Mouse (Mus musculus) ES-E14 (cell line): ENCODE measurements at regions not wholly inside any gene's neighbourhood (a gene's known extent, or its start where the extent isn't known, plus 50 kb on each side); places are given as distances from the start of the nearest gene placed in this dataset.

Experiments
- CHD2 ChIP-seq: IDR thresholded peaks from 2 replicates; pipeline ENCODE4 v1.6.1; 2014; ENCODE audit warnings: mild to moderate bottlenecking, low read depth, low read length, inconsistent platforms
- HCFC1 ChIP-seq: IDR thresholded peaks from 2 replicates; pipeline ENCODE4 v1.6.1; 2012; ENCODE audit warnings: low read length, inconsistent platforms, borderline replicate concordance; ENCODE audit not compliant: insufficient read depth
- MAFK ChIP-seq: IDR thresholded peaks from 2 replicates; pipeline ENCODE4 v1.6.1; 2014; ENCODE audit warnings: mild to moderate bottlenecking, low read depth, low read length, inconsistent platforms; ENCODE audit not compliant: insufficient read depth
- ZC3H11A ChIP-seq: IDR thresholded peaks from 2 replicates; pipeline ENCODE4 v1.6.1; 2012; ENCODE audit warnings: low read depth, mild to moderate bottlenecking, inconsistent platforms, low read length, borderline replicate concordance
- ZNF384 ChIP-seq: IDR thresholded peaks from 2 replicates; pipeline ENCODE4 v1.6.1; 2012; ENCODE audit warnings: low read depth, low read length, inconsistent platforms

GRCm38 (mm10) chr2:30525295-30525694, 51.3 kb upstream of the Ier5l start:
- no peak for TF ChIP-seq ZNF384
- TF ChIP-seq ZC3H11A = no peak
- TF ChIP-seq MAFK = no peak
- no peak for TF ChIP-seq CHD2
- TF ChIP-seq HCFC1 = no peak
